Mouse (Mus musculus) embryonic facial prominence, embryonic 11.5 days (tissue): Measurements from ENCODE around the gene Ddx54. TPM values are rescaled to one million over a fixed set of nuclear protein-coding genes. Genes with fewer than 3 reads are reported as not detected.

ENCODE experiments used
- ATAC-seq: fragments of 200-750 bp; cut with Nextera tagmentation; replicated peaks from 2 replicates; pipeline ENCODE4 v1.8.0; 2017; ENCODE audit warnings: low read depth; ENCODE audit not compliant: insufficient number of reproducible peaks, low FRiP score, low TSS enrichment
- DNase-seq: peaks from one replicate; pipeline ENCODE4 v3.0.0-alpha.2; 2015; ENCODE audit warnings: low spot score
- H3K27ac ChIP-seq: fragments of 300-500 bp; sonication (generic); replicated peaks from 2 replicates; pipeline ENCODE4 v1.5.1; 2014; ENCODE audit warnings: mild to moderate bottlenecking, low read depth, low read length, control low read depth
- H3K27me3 ChIP-seq: fragments of 300-500 bp; sonication (generic); 2 replicates; pipeline ENCODE4 v1.6.1; 2014; ENCODE audit warnings: mild to moderate bottlenecking, low read length, moderate library complexity, mixed read lengths; ENCODE audit not compliant: control insufficient read depth, insufficient read depth
- H3K36me3 ChIP-seq: fragments of 300-500 bp; sonication (generic); replicated peaks from 2 replicates; pipeline ENCODE4 v1.6.1; 2014; ENCODE audit warnings: low read depth, mild to moderate bottlenecking, low read length, moderate library complexity, mixed read lengths; ENCODE audit not compliant: control insufficient read depth, insufficient read depth
- H3K4me1 ChIP-seq: fragments of 300-500 bp; sonication (generic); 2 replicates; pipeline ENCODE4 v1.6.1; 2014; ENCODE audit warnings: low read length, mixed read lengths; ENCODE audit not compliant: control insufficient read depth, insufficient read depth
- H3K4me2 ChIP-seq: fragments of 300-500 bp; sonication (generic); 2 replicates; pipeline ENCODE4 v1.6.1; 2014; ENCODE audit warnings: low read depth, mild to moderate bottlenecking, control low read depth, low read length, moderate library complexity
- H3K4me3 ChIP-seq: fragments of 300-500 bp; sonication (generic); 2 replicates; pipeline ENCODE4 v1.5.1; 2014; ENCODE audit warnings: low read depth, low read length, control low read depth
- H3K9ac ChIP-seq: fragments of 300-500 bp; sonication (generic); replicated peaks from 2 replicates; pipeline ENCODE4 v1.6.1; 2014; ENCODE audit warnings: mild to moderate bottlenecking, control low read depth, low read length
- H3K9me3 ChIP-seq: fragments of 300-500 bp; sonication (generic); replicated peaks from 2 replicates; pipeline ENCODE4 v1.6.1; 2016; ENCODE audit warnings: mild to moderate bottlenecking, low read length, inconsistent platforms, mixed read lengths; ENCODE audit not compliant: control insufficient read depth
- WGBS: fragments of 180-500 bp; shearing (Covaris S2); extraction: QIAGEN DNeasy Blood & Tissue Kit; methylation state at CpG from one replicate; pipeline ENCODE4 v1.1.7; 2014; 5-methylcytosine and 5-hydroxymethylcytosine counted together
- polyA plus RNA-seq: library from polyadenylated mRNA; unstranded; fragments of >200 nt; fragmentation: Nextera tagmentation; extraction: Ambion mirVana; gene quantifications from 2 replicates; pipeline ENCODE4 v1.2.1, GENCODE M21; 2014

Gene Ddx54
- polyA plus RNA-seq, 1 experiment from 2014 or later, result 28.9 TPM

GRCm38 (mm10) chr5:120651230-120651629 lies 38.7 kb downstream of the Ddx54 start:
- 67% methylated on average over 5 of the region's 5 CpGs for WGBS
- peaks cover 23% of the 10 kb centered on the region for H3K27me3 ChIP-seq

GRCm38 (mm10) chr5:120652915-120653701 lies 40.6 kb downstream of the Ddx54 start:
- Histone ChIP-seq H3K4me2 (no peak overlapping the region), H3K27me3 (peaks cover 20% of the 10 kb centered on the region), H3K4me1 (peaks cover 6% of the 10 kb centered on the region), H3K36me3 (no peaks in the 10 kb centered on the region), H3K4me3 (no peak overlapping the region), H3K27ac (no peak overlapping the region), H3K9ac (no peak overlapping the region), H3K9me3 (no peaks in the 10 kb centered on the region)
- DNase-seq, result no peak
- 79% methylated on average over 28 of the region's 28 CpGs for WGBS
- ATAC-seq, result no peak

More at GRCm38 (mm10) chr5:120651230-120651629, 38.7 kb downstream of the Ddx54 start:
- DNase-seq, result no peak
- Histone ChIP-seq H3K4me3 (no peak overlapping the region), H3K9me3 (no peaks in the 10 kb centered on the region), H3K9ac (no peak overlapping the region), H3K4me2 (no peak overlapping the region), H3K36me3 (no peaks in the 10 kb centered on the region), H3K27ac (no peak overlapping the region), H3K4me1 (peaks cover 6% of the 10 kb centered on the region)
- no peak for ATAC-seq

- no peak overlapping the region for H3K27ac ChIP-seq
- H3K9me3 ChIP-seq, result no peaks in the 10 kb centered on the region
- H3K4me1 ChIP-seq, result peaks cover 2% of the 10 kb centered on the region; the same call in 1 of the 2 replicates
- no peak overlapping the region for H3K4me2 ChIP-seq
- peaks cover 15% of the 10 kb centered on the region for H3K27me3 ChIP-seq
- WGBS, result 91% methylated on average over 2 of the region's 2 CpGs
- no peak overlapping the region for H3K9ac ChIP-seq
- no peaks in the 10 kb centered on the region for H3K36me3 ChIP-seq
- DNase-seq, result no peak
- ATAC-seq, result no peak
- no peak overlapping the region for H3K4me3 ChIP-seq
These were observed 41.3 kb downstream of the Ddx54 start for GRCm38 (mm10) chr5:120653873-120654272.

- DNase-seq, result no peak
- WGBS, result 85% methylated on average over 12 of the region's 12 CpGs
These were observed 43.8 kb downstream of the Ddx54 start for GRCm38 (mm10) chr5:120656281-120656751.

GRCm38 (mm10) chr5:120660816-120661215 lies 48.3 kb downstream of the Ddx54 start:
- H3K27ac ChIP-seq, result no peak overlapping the region
- H3K9ac ChIP-seq, result no peak overlapping the region
- ATAC-seq (no peak), DNase-seq (no peak)
- no peak overlapping the region for H3K4me2 ChIP-seq
- H3K4me3 ChIP-seq, result no peak overlapping the region
- no peaks in the 10 kb centered on the region for H3K36me3 ChIP-seq
- H3K9me3 ChIP-seq, result no peaks in the 10 kb centered on the region
- 58% methylated on average over 5 of the region's 5 CpGs for WGBS
- H3K4me1 ChIP-seq, result no peaks in the 10 kb centered on the region
- no peaks in the 10 kb centered on the region for H3K27me3 ChIP-seq

More at GRCm38 (mm10) chr5:120656281-120656751, 43.8 kb downstream of the Ddx54 start:
- ATAC-seq, result no peak
- no peak overlapping the region for H3K27ac ChIP-seq
- no peaks in the 10 kb centered on the region for H3K4me1 ChIP-seq
- H3K4me3 ChIP-seq, result no peak overlapping the region
- no peaks in the 10 kb centered on the region for H3K27me3 ChIP-seq
- no peak overlapping the region for H3K4me2 ChIP-seq
- no peak overlapping the region for H3K9ac ChIP-seq
- H3K9me3 ChIP-seq, result no peaks in the 10 kb centered on the region
- no peaks in the 10 kb centered on the region for H3K36me3 ChIP-seq

GRCm38 (mm10) chr5:120664888-120665287 lies 52.3 kb downstream of the Ddx54 start:
- no peak for DNase-seq
- Histone ChIP-seq H3K9ac (no peak overlapping the region), H3K36me3 (no peaks in the 10 kb centered on the region), H3K4me1 (no peaks in the 10 kb centered on the region), H3K9me3 (no peaks in the 10 kb centered on the region), H3K27me3 (no peaks in the 10 kb centered on the region), H3K4me2 (no peak overlapping the region), H3K4me3 (no peak overlapping the region), H3K27ac (no peak overlapping the region)
- ATAC-seq, result no peak
- 65% methylated on average over 2 of the region's 2 CpGs for WGBS

- 74% methylated on average over 7 of the region's 7 CpGs for WGBS
- Histone ChIP-seq H3K9me3 (no peaks in the 10 kb centered on the region), H3K4me2 (no peak overlapping the region), H3K36me3 (no peaks in the 10 kb centered on the region), H3K4me1 (no peaks in the 10 kb centered on the region), H3K27ac (no peak overlapping the region), H3K27me3 (no peaks in the 10 kb centered on the region), H3K9ac (no peak overlapping the region), H3K4me3 (no peak overlapping the region)
- ATAC-seq (no peak), DNase-seq (no peak)
These were observed 56.2 kb downstream of the Ddx54 start for GRCm38 (mm10) chr5:120668761-120669160.

- 89% methylated on average over 7 of the region's 7 CpGs for WGBS
- no peaks in the 10 kb centered on the region for H3K9me3 ChIP-seq
These were observed 57.6 kb downstream of the Ddx54 start for GRCm38 (mm10) chr5:120670132-120670531.

More at GRCm38 (mm10) chr5:120670132-120670531, 57.6 kb downstream of the Ddx54 start:
- Histone ChIP-seq H3K27ac (no peak overlapping the region), H3K4me3 (no peak overlapping the region), H3K27me3 (no peaks in the 10 kb centered on the region), H3K4me1 (no peaks in the 10 kb centered on the region; the same call in 1 of the 2 replicates), H3K9ac (no peak overlapping the region), H3K36me3 (no peaks in the 10 kb centered on the region), H3K4me2 (no peak overlapping the region)
- no peak for ATAC-seq
- DNase-seq, result no peak
